Mouse (Mus musculus) midbrain, embryonic 14.5 days (tissue): Measurements from ENCODE around the gene Hmgb1. TPM values are rescaled to one million over a fixed set of nuclear protein-coding genes. Genes with fewer than 3 reads are reported as not detected.

Experiments
- ATAC-seq: fragments of 200-750 bp; cut with Nextera tagmentation; 2 replicates; pipeline ENCODE4 v1.8.0; 2017; ENCODE audit warnings: moderate number of reproducible peaks, moderate library complexity; ENCODE audit not compliant: low FRiP score, low TSS enrichment
- DNase-seq: peaks from one replicate; pipeline ENCODE4 v3.0.0-alpha.2; 2015
- H3K27ac ChIP-seq: fragments of 300-500 bp; sonication (generic); replicated peaks from 2 replicates; pipeline ENCODE4 v1.5.1; 2014; ENCODE audit warnings: mild to moderate bottlenecking, low read depth, low read length, moderate library complexity
- H3K27me3 ChIP-seq: fragments of 300-500 bp; sonication (generic); 2 replicates; pipeline ENCODE4 v1.6.1; 2014; ENCODE audit warnings: low read length, control low read depth, mixed read lengths; ENCODE audit not compliant: control insufficient read depth, insufficient read depth
- H3K36me3 ChIP-seq: fragments of 300-500 bp; sonication (generic); 2 replicates; pipeline ENCODE4 v1.6.1; 2014; ENCODE audit warnings: low read length, control low read depth; ENCODE audit not compliant: control insufficient read depth, insufficient read depth
- H3K4me1 ChIP-seq: fragments of 300-500 bp; sonication (generic); 2 replicates; pipeline ENCODE4 v1.6.1; 2014; ENCODE audit warnings: mild to moderate bottlenecking, antibody characterized with exemption, low read length, control low read depth; ENCODE audit not compliant: control insufficient read depth, insufficient read depth
- H3K4me2 ChIP-seq: fragments of 300-500 bp; sonication (generic); 2 replicates; pipeline ENCODE4 v1.6.1; 2014; ENCODE audit warnings: mild to moderate bottlenecking, low read length, moderate library complexity
- H3K4me3 ChIP-seq: fragments of 300-500 bp; sonication (generic); replicated peaks from 2 replicates; pipeline ENCODE4 v1.5.1; 2014; ENCODE audit warnings: low read depth, low read length
- H3K9ac ChIP-seq: fragments of 300-500 bp; sonication (generic); replicated peaks from 2 replicates; pipeline ENCODE4 v1.6.1; 2014; ENCODE audit warnings: mild to moderate bottlenecking, low read length, moderate library complexity
- H3K9me3 ChIP-seq: fragments of 300-500 bp; sonication (generic); 2 replicates; pipeline ENCODE4 v1.6.1; 2016; ENCODE audit warnings: low read length, control low read depth, mixed read lengths; ENCODE audit not compliant: control insufficient read depth
- WGBS: fragments of 180-500 bp; shearing (Covaris S2); extraction: QIAGEN DNeasy Blood & Tissue Kit; methylation state at CpG from one replicate; pipeline ENCODE4 v1.1.7; 2014; 5-methylcytosine and 5-hydroxymethylcytosine counted together
- polyA plus RNA-seq: library from polyadenylated mRNA; unstranded; fragments of >200 nt; fragmentation: Nextera tagmentation; extraction: Ambion mirVana; gene quantifications from 2 replicates; pipeline ENCODE4 v1.2.1, GENCODE M21; 2014

Hmgb1 gene
- polyA plus RNA-seq, 1 experiment from 2014 or later, result 947 TPM

DNA sequence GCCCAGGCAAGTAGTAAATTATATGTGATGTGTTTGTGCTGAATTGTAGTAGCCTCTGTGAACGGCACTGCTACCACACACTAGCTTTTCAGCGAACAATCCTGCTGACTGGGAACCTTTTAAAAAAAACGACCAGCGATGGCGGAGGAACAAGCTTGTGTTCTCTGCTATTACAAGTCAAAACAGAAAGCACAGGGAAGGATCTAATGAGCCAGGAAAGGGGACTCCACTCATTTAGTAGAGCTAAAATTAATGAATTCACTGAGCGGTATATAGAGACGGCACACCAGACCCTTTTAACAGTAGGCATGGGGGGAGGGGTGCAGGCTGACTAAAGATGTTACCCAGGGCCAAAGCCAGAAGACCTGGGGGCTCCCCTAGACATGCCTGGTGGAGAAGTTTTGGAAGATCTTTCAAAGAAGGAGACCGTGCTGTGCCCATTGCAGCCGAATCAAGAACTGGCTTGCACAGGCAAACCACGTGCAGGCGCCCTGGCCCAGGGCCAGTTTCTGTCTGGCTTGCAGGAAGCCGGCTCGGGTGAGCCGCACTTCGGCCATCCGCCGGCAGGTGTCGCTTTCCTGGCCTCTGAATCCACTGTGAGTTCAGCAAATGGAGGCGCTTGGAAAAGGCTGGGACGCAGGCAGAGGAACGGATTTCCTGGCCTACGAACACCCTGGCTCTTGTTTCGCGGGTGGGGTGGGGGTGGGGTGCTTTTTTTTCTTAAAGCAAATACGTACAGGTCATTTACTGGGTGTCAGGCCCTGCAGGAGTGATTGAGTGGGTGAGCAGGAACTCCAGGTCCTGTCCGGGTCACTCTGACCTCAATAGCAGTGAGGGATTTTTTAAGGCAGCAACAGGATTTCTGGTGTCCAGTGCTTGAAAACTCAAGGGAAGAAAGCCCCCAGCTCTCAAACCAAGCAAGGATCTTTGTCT lies 177.7 kb downstream of the Hmgb1 start:
- peak overlapping the region; percentile 36; the same call in 1 of the 2 replicates for H3K9ac ChIP-seq
- H3K9me3 ChIP-seq, result no peaks in the 10 kb centered on the region
- DNase-seq (peak; percentile 99), ATAC-seq (peak; percentile 83)
- H3K27me3 ChIP-seq, result no peaks in the 10 kb centered on the region
- peak overlapping the region; percentile 53 for H3K4me2 ChIP-seq
- H3K4me1 ChIP-seq, result peaks cover 6% of the 10 kb centered on the region
- H3K4me3 ChIP-seq, result peak overlapping the region; percentile 23
- 11% methylated on average over 26 of the region's 26 CpGs for WGBS
- no peak overlapping the region for H3K27ac ChIP-seq
- H3K36me3 ChIP-seq, result no peaks in the 10 kb centered on the region

DNA sequence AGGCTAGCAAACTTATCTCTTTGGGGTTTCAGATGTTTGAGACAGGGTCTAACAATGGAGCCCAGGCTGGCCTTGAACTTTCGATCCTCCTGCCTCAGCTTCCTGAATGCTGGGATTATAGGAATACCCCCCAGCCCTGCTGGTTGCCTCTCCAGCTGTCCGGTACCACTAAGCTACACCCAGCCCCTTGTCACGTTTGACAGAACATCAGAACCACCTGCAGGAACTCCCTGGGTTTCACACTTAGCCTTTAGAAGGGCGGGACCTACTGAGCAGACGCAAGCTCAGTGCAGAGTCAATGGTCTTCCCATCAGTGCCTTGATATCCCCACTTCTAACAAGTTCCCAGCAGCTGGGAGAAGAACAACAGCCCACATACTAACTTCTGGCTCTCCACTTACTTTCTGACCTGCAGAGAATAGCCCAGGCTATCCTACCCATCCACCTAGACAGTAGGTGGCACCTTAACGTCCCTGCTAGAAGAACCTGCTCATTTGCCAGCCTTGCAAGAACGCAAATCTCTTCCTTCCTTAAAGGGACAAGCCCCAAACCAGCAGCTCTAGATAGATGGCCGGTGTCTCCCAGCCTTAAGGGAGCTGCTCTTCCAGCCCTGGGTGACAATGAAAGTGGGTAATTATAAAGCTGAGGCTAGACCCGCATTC lies 178.5 kb downstream of the Hmgb1 start:
- WGBS, result 78% methylated on average over 9 of the region's 9 CpGs
- Histone ChIP-seq H3K36me3 (no peaks in the 10 kb centered on the region), H3K9me3 (no peaks in the 10 kb centered on the region), H3K4me3 (no peak overlapping the region), H3K4me1 (peaks cover 6% of the 10 kb centered on the region), H3K27ac (no peak overlapping the region), H3K27me3 (no peaks in the 10 kb centered on the region), H3K9ac (no peak overlapping the region; the same call in 1 of the 2 replicates), H3K4me2 (peak overlapping the region; percentile 53)
- ATAC-seq (no peak), DNase-seq (no peak)

DNA sequence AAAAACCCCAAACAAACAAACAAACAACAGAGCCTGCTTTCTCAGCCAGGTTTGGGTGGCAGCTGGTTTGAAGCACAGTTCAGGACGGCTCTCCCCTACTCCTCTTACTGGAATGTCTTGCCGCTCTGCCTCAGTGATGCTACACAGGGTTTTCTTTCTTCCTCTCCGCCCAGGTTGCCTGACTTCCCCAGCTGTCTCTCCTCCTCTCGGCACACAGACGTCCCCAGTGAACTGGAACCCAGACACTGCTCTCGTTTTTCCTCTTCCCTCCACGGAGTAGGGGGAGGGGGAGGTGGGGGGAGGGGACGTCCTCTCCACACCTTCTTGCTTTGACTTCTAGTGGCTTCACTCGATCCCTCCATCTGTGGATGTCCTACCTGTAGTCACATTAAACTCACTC lies 179.2 kb downstream of the Hmgb1 start:
- H3K4me3 ChIP-seq, result no peak overlapping the region
- ATAC-seq (no peak), DNase-seq (no peak)
- no peaks in the 10 kb centered on the region for H3K9me3 ChIP-seq
- H3K4me1 ChIP-seq, result peaks cover 6% of the 10 kb centered on the region
- no peak overlapping the region for H3K9ac ChIP-seq
- no peaks in the 10 kb centered on the region for H3K36me3 ChIP-seq
- no peaks in the 10 kb centered on the region for H3K27me3 ChIP-seq
- H3K27ac ChIP-seq, result no peak overlapping the region
- 43% methylated on average over 9 of the region's 9 CpGs for WGBS
- H3K4me2 ChIP-seq, result no peak overlapping the region

DNA sequence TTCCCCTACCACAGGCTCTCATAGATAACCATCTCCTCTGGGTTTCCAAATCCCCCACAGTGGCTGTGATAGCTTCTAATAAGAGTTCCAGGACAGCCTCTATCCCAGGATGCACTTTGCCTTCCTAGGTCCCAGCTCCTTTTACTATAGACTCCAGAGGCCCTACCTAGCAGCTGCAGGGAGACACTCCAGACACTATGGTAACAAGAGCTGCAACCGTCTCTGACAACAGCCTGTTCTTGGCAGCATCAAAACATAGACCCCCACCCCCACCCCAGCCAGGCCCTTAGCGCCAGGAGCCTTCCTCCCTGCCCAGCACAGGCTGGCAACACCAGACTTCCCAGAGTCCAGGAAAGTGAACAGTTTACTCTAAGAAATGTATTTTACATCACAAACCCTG lies 181.2 kb downstream of the Hmgb1 start:
- Histone ChIP-seq H3K4me2 (no peak overlapping the region), H3K36me3 (no peaks in the 10 kb centered on the region), H3K27ac (no peak overlapping the region), H3K4me3 (no peak overlapping the region), H3K9me3 (no peaks in the 10 kb centered on the region), H3K27me3 (no peaks in the 10 kb centered on the region), H3K9ac (no peak overlapping the region), H3K4me1 (peaks cover 6% of the 10 kb centered on the region)
- DNase-seq, result no peak
- ATAC-seq, result no peak
- WGBS, result 33% methylated on average over 2 of the region's 2 CpGs

DNA sequence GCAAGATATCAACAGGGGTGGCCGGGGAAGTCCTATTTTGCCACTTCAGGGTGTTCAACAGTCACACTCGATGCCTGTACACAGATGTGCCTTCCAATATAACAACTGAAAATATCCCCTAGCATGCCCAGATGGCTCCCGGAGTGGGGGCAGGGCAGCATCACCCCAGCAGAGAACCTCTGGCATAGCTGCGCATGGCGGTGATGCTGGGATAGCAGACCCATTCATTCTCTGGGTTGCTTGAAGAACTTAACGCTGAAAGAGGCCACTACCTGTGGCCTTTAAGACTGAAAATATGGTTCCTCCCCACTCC lies 181.5 kb downstream of the Hmgb1 start:
- ATAC-seq (no peak), DNase-seq (no peak)
- peaks cover 6% of the 10 kb centered on the region for H3K4me1 ChIP-seq
- H3K9me3 ChIP-seq, result no peaks in the 10 kb centered on the region
- no peaks in the 10 kb centered on the region for H3K36me3 ChIP-seq
- H3K27me3 ChIP-seq, result no peaks in the 10 kb centered on the region
- H3K27ac ChIP-seq, result no peak overlapping the region
- no peak overlapping the region for H3K4me2 ChIP-seq
- no peak overlapping the region for H3K9ac ChIP-seq
- 78% methylated on average over 6 of the region's 6 CpGs for WGBS
- H3K4me3 ChIP-seq, result no peak overlapping the region

DNA sequence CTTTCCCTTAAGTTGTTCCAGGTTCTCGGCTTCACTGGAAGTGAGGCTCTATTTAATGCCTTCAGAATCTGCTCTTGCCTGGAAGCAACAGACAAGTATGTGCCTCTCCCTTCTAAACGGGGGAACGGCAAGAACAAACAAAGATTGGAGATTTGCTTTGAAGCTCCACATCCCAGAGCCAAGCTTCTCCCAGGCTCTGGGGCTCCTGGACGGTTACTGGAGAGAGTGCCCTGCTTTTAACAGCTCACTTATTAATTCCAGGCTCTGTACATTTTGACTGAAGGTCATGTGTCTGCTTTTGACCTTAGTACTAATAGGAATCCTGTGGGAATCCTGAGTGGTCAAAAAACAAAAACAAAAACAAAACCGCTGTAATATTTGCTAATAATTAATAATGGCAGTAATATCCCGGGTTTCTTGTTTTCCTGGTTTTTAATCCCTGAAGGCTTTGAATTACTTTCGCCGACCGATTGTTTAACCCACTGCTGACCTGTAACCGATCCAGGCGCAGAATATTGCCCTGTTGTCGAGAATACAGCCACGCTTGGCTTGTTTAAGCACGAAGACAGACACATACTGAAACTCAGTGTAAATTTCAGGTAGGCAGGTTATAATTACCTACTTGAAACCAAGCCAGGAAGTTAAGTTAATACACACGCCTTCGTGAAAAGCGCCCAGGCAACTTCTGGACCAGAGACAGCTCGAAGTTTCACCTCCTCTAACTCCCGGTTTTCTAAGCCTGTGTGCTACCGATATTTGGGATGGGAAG lies 182.1 kb downstream of the Hmgb1 start:
- Histone ChIP-seq H3K4me1 (peaks cover 6% of the 10 kb centered on the region), H3K9me3 (no peaks in the 10 kb centered on the region), H3K4me3 (no peak overlapping the region), H3K36me3 (no peaks in the 10 kb centered on the region), H3K27ac (no peak overlapping the region), H3K27me3 (no peaks in the 10 kb centered on the region), H3K4me2 (no peak overlapping the region), H3K9ac (no peak overlapping the region)
- 71% methylated on average over 20 of the region's 20 CpGs for WGBS
- ATAC-seq (no peak), DNase-seq (no peak)

DNA sequence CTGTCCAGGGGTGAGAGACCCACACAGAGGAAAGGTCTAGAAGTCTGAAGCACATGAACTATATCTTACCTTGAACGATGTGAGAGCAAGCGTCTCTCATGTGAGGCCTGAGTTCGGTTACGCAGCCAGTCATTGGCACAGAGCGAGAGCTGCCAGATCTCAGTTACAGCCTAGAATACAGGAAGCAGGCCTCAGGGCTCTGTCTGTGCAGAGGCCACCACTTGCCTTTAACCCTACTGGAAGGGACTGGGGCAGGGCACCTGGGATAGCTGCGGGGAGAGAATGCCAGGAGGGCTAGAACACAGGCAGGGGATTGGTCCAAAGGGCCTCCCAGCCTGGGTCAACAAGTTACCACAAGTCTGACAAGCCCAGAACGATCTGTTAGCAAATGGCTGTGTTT lies 184.5 kb downstream of the Hmgb1 start:
- H3K9ac ChIP-seq, result no peak overlapping the region
- ATAC-seq (no peak), DNase-seq (no peak)
- H3K36me3 ChIP-seq, result no peaks in the 10 kb centered on the region
- 93% methylated on average over 7 of the region's 7 CpGs for WGBS
- H3K4me1 ChIP-seq, result peaks cover 11% of the 10 kb centered on the region
- no peaks in the 10 kb centered on the region for H3K9me3 ChIP-seq
- H3K27me3 ChIP-seq, result no peaks in the 10 kb centered on the region
- no peak overlapping the region for H3K4me3 ChIP-seq
- no peak overlapping the region for H3K4me2 ChIP-seq
- H3K27ac ChIP-seq, result no peak overlapping the region

DNA sequence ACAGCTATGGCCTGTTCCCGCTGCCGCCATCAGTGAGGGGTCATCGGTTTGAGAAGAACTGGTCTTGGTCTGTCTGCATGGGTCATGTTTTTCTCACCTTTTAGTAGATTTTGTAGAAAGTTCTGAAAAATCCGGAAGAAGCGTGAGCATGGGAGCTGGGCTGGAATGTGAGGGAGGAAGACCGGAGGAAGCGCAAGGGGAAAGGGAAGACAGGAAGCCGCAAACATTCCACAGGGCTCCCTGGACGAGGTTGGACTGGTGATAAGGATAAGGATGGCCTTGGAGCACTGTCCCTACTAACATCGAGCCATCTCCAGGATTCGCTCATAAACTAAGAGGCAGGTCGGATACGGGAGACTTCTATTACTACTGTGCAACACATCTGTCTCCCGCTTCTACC lies 185.8 kb downstream of the Hmgb1 start:
- Histone ChIP-seq H3K4me1 (peaks cover 18% of the 10 kb centered on the region), H3K9ac (no peak overlapping the region), H3K4me2 (no peak overlapping the region), H3K27ac (no peak overlapping the region), H3K9me3 (no peaks in the 10 kb centered on the region), H3K27me3 (no peaks in the 10 kb centered on the region), H3K4me3 (no peak overlapping the region), H3K36me3 (no peaks in the 10 kb centered on the region)
- ATAC-seq (no peak), DNase-seq (no peak)
- 93% methylated on average over 14 of the region's 14 CpGs for WGBS
